Mouse (Mus musculus) testis, postnatal 10 days (tissue): ENCODE data around the gene Kcnh7.
"Not testable (repeated sequence)": the region's sequence is repeated elsewhere in the genome, so short reads cannot be mapped to it uniquely, and the experiment has no call there.

Experiments
- DNase-seq: peaks from one replicate; pipeline ENCODE4 v3.0.0; 2021; ENCODE audit warnings: low spot score

Kcnh7 gene

DNA sequence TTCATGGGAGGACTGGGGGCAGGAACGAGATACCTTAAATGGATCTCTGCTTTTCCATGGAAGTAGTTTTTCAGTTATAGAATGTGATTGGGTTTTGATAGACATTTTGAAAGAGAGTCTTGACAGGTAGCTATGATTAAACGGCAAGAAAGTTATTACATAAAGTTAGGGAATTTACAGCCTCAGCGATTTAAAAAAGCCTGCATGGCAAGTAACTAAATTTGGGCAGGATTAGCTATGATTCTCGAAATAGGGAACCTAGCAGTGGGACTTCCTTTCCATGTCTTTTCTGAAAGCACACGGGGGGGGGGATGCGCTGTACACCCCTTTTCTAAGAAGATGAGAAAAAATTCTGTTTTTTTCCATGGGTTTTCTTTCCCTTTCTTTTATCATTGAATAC is 466.8 kb downstream of the Kcnh7 start:
- no peak for DNase-seq

DNA sequence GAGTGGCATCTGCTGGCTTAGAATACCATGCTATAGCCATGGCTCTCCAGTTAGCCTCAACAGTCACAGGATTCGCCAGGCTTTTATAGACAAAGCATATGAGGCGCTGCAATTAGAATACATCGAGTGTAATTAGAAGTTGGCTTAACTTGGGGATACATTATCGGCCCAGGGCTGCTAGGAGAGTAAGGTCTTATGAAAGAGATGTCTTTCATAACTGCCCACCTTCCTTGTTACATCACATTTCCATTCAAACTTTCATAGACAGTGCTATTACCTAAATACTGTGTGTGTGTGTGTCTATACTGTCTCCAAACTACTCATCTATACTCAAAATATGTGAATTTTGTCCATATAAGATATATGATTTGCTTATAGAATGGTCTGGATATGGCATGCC is 468.8 kb downstream of the Kcnh7 start:
- DNase-seq = no peak

GRCm38 (mm10) chr2:62714362-62714761 is 469.7 kb downstream of the Kcnh7 start:
- not testable (repeated sequence) for DNase-seq

- no peak for DNase-seq
Observed at GRCm38 (mm10) chr2:62709633-62710032, 474.5 kb downstream of the Kcnh7 start.

DNA sequence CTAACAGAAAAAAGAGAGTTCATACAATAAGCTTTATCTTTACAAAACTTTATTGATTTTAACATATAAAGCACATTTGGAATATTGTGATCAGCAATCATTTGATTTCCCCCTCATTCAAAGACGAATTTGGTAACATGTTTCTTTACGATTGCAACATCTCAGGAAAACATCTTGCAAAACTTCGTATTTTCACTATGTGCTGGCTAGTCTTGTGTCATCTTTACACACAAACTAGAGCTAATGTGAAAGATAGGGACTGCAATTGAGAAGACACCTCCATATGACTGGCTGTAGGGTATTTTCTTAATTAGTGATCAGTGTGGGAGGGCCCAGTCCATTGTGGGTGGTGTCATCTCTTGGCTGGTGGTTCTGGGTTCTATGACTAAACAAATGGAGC is 477.8 kb downstream of the Kcnh7 start:
- no peak for DNase-seq

DNA sequence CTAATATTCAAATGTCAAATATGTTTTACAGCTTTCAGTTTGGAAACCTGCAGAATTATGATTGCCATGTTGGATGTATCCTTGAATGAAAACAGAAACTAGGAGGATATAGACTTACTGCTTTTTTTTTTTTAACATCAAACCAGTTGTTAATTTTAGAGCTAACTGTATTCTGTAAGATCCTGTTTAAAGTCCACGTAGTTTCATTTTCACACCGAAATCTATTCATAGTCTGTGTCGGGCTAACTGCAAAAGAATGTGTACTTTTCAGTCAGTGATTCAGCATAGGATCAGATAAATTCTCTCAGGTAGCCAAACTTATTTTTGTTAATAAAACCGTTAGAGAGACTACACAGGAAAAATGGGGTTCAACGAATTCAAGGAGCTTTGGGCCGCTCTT is 498.2 kb downstream of the Kcnh7 start:
- DNase-seq = no peak

GRCm38 (mm10) chr2:62684989-62685595 is 499.0 kb downstream of the Kcnh7 start:
- no peak for DNase-seq

GRCm38 (mm10) chr2:62681667-62682066 is 502.4 kb downstream of the Kcnh7 start:
- no peak for DNase-seq

- DNase-seq = no peak
Observed at GRCm38 (mm10) chr2:62672788-62673187, 511.3 kb downstream of the Kcnh7 start.

DNA sequence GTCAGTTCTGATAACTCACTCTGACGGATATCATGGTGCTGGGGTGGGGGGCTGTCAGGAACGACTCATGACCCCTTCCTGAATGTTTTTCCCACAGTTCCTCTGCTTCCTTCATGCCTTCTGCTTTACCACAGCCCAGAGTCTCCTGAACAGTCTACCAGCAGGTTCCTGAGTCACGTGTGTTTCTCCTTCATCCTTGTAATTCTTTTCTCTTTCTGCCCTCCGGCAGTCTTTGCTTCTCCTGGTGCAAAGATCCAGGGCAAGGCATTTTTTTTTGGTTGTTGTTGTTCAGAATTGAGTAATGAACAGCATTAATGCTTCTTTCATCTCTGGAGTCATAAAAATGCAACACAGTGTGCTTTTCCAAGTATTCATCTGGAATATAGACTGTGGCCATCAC is 513.3 kb downstream of the Kcnh7 start:
- no peak for DNase-seq

DNA sequence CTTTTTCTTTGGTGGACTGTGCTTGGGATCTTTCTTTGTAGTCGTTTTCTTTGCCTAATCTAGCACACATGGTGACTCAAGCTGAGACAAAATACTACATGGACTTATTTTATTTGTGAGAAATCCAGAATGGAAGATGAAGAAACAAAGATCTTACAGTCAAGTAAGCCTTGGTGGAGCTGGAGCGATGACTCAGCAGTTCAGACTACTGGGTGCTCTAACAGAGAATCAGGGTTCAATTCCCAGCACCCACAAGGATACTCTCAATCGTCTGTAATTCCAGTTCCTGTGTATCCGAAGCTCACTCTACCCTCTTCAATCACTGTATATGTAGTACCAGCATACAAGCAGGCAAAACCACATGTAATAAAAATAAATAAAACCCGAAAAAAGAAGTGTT is 513.8 kb downstream of the Kcnh7 start:
- DNase-seq = no peak

GRCm38 (mm10) chr2:62669848-62670247 is 514.2 kb downstream of the Kcnh7 start:
- DNase-seq = no peak

DNA sequence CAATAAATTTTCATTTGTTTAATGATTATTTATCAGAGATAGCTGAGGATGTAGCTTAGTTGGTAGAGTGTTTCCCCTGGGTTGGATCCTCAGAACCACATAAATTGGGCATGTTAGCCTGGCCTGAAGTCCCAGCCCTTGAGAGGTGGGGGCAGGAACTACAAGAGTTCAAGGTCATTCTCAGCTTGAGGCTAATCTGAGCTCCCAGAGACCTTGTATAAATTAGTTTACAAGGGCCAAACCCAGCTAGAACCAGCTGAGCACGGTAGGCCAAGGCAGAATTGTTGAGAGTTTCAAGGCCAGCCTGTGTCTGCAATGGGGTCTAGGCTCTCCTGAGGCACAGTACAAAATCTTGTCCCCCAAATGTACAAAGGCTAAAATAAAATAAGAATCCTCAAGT is 518.6 kb downstream of the Kcnh7 start:
- DNase-seq = no peak

- no peak for DNase-seq
Observed at GRCm38 (mm10) chr2:62664839-62665238, 519.2 kb downstream of the Kcnh7 start.

DNA sequence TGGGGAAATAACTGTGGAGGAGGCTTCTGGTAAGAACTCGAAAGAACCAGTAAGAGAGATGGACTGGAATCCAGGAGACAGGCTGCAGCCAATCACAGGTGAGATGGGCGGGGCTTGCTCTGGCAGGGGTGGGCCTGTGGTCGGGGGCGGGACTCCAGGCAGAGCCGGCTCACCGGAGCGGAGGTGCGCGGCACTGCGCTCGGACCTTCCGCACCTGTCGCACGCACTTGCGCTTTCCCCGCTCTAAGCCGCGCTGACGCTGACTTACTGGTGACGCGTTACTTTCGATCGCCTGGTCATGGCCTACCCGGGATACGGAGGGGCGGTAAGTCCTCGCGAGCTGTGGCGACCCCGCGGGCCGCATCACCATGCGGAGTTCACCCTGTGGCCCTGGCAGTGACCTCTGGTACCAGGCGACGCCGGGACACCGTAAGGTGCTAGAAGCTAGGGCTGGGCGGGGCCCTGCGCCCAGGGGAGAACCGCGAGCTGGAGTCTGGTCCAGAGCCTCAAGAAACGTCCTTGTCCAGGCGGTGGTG is 519.9 kb downstream of the Kcnh7 start, which contains the start of gene Gca:
Gca (plus strand) TSS at position 151 of the 536 bp plus-strand sequence.
- DNase-seq = peak; percentile 94

GRCm38 (mm10) chr2:62662560-62662959 is 521.5 kb downstream of the Kcnh7 start:
- DNase-seq = no peak

GRCm38 (mm10) chr2:62660565-62660964 is 523.5 kb downstream of the Kcnh7 start:
- no peak for DNase-seq

GRCm38 (mm10) chr2:62656072-62656471 is 528.0 kb downstream of the Kcnh7 start:
- no peak for DNase-seq

DNA sequence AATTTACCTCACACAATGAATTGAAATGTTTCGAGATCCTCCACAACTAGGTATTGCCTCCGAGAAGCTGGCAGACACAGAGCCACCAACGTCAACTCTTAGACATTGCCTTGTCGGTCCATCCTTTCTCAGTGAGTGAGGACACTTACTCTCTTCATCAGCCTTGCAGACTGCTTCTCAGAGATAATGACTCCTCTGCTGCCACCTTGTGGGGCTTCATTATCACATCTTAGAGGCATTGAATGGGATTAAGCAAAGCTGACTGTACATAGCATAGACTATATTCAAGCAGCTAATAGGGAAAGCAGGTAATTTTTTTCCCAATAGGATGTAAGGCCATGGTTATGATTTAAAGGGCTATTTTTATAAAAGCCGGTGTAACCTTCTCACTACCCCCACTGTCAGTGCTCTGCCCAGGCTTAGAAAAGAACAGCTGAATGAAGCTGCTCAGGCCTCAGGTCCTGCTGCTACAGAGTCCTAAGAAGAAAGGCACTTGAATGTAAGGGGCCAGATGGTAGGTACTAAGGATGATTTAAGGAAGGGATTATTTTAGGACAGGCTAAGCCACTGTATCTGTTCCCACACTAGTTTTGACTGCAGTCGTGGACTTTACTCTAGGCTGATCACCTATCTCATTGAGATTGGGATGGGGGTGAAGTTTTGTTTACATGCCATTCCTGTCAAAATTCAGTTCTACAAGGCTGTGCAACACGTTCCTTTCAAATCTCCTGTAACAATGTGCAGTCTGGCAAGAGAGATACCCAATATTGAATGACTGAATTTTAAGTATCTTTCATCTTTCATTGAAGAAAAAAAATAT is 529.4 kb downstream of the Kcnh7 start:
- DNase-seq = peak; percentile 69

GRCm38 (mm10) chr2:62652466-62652865 is 531.6 kb downstream of the Kcnh7 start:
- DNase-seq = no peak

DNA sequence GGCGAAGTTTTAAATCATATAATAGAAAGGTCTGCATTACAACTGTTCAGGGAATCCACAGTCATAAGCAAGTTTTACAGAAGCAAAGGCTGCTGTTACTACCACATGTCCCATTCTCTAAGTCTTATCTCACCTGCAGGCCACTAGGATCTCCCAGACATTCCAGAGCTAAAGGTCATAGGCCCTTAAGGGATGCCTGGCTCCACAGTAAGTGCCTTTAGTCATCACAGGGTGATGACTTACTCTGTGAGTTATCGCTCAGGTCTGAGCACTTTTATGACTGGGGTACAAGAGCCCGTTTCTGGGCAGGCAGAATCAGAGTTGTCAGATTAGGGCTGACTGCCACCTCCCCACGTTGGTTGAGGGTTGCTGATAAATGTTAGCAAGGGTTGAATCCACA is 532.2 kb downstream of the Kcnh7 start:
- DNase-seq = no peak

DNA sequence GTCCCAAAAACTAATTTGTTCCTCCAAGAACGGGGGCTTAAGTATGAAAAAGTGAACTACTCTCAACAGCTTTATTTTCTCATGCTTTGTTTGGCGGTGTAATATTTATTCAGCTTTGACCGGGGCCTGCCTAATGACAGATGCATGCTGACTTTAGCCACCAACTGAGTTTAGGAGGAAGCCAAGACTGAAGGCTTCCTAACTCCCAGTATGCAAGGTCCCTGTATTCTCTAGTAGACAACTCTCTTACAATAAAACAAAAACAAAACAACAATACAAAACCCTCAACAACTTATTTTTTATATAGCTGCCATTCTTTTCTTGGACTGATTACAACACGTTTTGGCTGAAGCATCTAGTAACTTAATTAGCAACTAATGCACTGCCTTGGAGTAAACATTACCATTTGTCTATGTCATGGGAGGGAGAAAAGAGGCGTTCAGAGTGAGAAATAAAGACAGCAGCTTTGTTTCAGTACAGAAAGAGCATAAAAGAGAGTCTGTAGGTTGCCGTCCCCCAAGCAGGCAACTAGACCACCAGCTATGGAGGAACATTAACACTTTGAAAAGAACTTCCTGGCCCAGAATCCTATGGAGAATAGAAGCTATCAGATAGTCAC is 537.3 kb downstream of the Kcnh7 start:
- no peak for DNase-seq
